Mouse (Mus musculus): ENCODE results near the gene Lingo2. TPM values are rescaled to one million over a fixed set of nuclear protein-coding genes. Genes with fewer than 3 reads are reported as not detected.

Lingo2 gene
- polyA plus RNA-seq, 1 experiment, result 0.16 TPM

DNA sequence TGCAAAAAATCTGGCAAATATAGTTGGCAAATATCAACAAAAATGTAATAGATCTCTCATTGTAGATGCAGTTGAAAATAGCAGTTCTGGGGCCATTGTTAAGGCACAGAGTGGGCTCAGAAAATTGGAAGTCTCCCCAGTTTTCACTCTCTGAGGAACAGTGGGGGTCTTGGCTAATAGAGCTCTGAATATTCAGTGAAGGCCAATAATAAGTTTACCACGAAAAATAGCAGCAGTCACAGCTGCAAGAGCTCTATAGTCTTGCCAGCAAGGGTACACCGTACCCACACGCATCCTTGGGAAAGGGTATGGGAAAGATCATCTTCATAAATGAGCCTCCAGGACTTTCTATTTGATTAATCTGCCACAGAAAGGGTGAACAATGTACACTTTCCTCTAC, 375.3 kb downstream of the Lingo2 start:
- no peak for DNase-seq (ENCODE audit: low read depth, low spot score)
- WGBS, result 75% methylated on average over 3 of the region's 3 CpGs

DNA sequence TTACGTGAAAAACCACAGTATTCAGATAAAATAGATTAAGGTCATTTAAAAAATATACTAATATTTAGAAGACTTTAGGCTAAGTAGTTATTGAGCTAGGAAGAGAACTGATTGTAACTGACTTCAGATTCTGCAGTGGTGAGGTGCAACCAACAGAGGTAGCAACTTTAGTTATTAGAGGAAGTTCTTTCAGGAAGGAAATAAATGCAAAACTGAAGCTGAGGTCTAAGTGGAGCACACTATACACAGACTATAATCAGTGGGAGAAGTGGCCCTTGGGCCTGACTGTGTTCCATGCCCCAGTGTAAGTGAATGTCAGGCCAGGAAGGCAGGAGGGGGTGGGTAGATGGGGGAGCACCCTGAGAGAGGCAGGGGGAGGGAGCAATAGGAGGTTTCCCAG, 385.0 kb downstream of the Lingo2 start:
- no peak for DNase-seq (ENCODE audit: low read depth, low spot score)
- WGBS, result 71% methylated on average over 1 of the region's 1 CpGs

DNA sequence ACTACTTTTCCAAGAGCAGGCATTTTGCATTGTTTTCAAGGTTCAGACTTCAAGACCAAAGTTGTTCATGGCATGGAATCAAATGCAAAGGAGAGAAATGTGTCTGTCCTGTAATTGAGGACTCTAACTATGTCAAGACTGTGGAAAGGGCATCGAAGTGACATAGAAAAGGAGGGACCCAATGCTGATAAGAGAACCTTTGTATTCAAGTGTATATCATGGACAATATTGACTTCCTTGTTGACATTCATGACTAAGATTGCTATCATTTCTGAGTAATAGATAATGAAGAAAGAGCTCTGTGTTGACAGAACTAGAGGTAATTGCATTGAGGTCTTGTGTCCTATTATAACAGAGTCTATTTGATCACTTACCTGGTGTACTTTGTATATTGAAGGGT, 390.6 kb downstream of the Lingo2 start:
- WGBS, result 13% methylated on average over 1 of the region's 1 CpGs
- DNase-seq (ENCODE audit: low read depth, low spot score), result no peak

DNA sequence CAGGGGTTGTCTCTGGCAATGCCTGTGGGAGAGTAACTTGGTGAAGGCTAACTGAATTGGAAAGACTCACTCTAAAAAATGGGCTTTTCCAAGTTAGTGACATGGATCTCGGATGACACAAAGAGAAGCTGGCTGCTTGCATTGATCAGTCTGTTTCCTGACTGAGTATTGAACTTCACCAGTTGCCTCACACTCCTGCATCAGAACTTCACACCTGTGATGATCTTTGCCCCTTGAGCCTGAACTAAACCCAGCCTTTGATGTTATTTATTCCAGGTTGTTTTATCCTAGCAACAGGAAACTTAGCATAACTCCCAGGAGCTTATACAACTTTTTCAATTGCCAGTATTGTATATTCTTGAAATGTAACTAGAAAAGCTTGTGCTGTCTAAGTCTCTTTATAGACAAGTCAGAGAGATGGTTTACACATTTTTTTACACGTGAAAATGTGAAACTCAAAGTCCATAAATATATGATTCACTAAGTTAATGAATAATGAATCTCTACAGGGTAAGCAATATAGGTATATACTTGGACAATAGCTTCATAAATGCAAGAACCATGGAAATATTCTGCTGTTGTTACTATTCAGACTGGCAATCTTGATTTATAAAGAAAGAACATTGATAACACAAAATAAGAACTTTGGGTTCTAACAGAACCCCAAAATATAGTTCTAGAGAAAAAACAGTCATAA, 410.7 kb downstream of the Lingo2 start:
- DNase-seq (ENCODE audit: low read depth, low spot score), result no peak
- 21% methylated on average over 2 of the region's 2 CpGs for WGBS

DNA sequence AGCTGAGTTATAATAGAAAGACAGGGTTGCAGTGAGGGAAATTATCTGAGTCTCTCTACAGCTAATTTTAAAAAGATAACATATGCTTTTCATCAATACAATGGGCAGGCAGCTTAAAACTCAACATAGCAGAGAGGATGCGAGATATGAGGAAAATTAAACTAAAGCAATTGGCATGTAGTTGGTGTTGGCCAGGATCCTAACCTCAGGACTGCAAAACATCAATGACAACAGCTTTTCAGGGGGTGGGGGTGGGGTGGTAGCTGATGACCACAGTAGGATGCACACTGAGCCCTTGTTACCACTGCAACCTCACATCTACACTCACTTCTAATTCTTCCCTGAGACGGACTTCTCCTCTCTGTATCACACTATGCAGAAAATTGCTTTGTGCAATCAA, 417.7 kb downstream of the Lingo2 start:
- 80% methylated on average over 2 of the region's 2 CpGs for WGBS
- no peak for DNase-seq (ENCODE audit: low read depth, low spot score)

DNA sequence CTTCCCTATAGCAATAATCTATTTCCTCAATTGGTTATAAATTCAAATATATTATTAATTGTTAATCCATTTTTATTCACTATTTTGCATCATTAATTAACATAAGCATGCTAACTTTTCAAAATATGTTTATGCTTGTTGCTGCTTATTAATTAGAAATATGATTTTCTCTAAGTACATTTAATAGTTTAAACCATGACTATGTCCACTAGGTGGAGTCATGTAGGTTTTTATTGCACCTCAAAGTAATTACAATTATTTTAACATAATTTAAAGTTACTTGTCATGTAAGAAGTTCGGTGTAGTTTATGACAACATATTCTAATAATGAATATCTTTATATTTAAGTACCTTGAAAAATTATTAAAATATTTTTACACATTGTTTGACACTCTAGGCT, 461.3 kb downstream of the Lingo2 start:
- 67% methylated on average over 1 of the region's 1 CpGs for WGBS
- DNase-seq (ENCODE audit: low read depth, low spot score), result no peak

DNA sequence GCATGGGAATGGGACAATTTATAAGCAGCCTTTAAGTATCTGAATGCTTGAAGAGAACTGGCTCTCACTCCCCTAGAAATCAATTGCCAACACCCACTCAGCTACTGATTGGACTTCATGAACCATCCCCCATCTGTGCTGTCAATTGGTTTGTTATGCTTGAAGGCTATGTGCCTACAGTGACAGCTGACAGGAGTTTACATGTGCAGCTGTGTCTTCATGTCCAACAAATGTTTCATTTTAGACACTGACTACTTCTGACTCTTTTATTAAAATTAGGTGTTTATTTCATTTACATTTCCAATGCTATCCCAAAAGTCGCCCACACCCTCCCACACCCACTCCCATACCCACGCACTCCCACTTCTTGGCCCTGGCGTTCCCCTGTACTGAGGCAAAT, 516.3 kb downstream of the Lingo2 start:
- 91% methylated on average over 3 of the region's 3 CpGs for WGBS
- no peak for DNase-seq (ENCODE audit: low read depth, low spot score)

DNA sequence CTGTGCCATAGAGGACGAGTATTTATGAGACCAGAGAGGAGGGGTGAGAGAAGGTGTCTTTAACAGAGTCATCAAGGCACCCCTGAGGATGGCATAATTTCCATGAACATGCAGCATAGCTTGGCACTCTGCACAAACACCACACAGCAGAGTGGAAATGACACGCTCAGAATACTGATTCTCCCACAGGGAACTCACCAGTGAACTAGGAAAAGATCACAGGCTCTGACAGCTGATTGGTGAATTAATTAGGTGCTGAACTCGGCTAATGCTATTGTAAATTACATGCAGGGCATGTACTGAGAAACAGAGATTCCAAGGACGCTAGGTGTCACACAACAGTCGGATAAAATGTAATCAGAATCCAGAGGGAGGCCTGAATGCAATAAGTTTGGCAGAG, 525.4 kb downstream of the Lingo2 start:
- 60% methylated on average over 5 of the region's 5 CpGs for WGBS
- DNase-seq (ENCODE audit: low read depth, low spot score), result no peak

DNA sequence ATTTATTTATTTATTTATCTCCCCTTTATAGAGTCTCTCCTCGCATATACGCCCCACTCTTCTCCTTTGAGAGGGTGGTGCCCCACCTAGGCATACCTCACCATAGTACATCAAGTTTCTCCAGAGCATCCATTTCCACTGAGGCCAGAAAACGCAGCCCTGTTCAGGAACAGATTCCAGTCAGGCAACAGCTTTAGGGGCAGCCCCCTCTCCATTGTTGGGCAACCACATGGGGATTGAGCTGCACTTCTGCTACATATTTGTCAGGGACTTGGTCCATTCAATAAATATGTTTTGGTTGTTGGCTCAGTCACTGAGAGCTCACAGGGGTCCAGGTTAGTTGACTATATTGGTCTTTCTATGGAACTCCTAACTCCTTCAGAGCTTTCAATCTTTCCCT, 544.2 kb downstream of the Lingo2 start:
- WGBS, result 88% methylated on average over 3 of the region's 3 CpGs
- no peak for DNase-seq (ENCODE audit: low read depth, low spot score)

DNA sequence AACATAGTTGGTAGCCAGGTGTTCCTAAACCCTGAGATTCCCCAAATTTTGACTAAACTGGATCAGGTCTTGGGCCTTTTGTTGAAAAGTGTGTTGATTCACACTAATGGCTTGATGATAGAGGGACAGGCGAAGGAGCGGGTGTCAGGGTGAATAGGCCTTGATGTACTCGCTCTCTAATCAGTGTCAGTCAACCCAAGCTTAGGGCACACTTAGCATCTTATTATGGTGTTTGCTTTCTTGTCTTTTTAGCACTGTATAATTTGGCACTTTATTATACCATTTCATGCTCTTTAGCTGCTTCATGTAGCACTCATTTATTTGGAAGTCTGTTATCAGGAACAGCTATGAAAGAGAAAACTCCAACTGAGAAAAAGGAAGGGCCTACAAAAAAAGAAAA, 582.6 kb downstream of the Lingo2 start:
- 90% methylated on average over 3 of the region's 3 CpGs for WGBS
- DNase-seq (ENCODE audit: low read depth, low spot score), result no peak

DNA sequence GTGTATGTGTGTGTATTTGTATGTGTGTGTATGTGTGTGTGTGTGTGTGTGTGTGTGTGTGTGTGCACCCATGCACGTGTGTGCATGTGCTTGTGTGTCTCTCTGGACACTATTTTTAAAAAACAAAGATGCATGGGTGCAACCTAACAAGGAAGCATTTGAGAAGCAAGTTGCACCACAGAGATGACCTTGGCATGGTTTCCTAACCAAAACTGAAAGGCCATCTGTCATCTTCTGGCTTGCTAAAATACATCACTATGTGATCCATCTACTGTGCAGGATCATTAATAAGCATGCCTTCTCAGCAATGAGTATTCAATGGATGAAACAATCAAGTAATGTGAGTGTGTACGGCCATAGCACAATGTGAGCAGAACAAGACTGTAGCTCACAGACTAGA, 597.1 kb downstream of the Lingo2 start:
- 79% methylated on average over 2 of the region's 2 CpGs for WGBS
- no peak for DNase-seq (ENCODE audit: low read depth, low spot score)

DNA sequence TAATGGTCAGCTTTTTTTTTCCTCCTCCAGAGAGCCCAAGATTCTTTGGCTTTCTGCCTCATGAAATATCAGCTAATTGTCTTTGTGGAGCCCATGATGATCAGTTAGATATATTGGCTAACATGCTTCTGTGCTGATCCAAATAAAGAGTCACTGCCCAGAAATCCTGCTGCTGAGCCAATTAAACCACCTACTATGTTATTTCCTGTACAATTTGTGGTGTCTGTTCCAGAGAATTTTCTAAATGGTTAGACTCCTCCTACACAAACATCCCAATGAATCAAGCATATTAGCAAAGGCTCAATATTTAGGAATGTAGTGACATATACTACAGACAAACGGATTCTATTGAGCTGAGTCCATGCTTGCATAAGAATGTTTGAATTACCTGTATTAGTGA, 619.8 kb downstream of the Lingo2 start:
- no peak for DNase-seq (ENCODE audit: low read depth, low spot score)
- WGBS, result 88% methylated on average over 1 of the region's 1 CpGs

DNA sequence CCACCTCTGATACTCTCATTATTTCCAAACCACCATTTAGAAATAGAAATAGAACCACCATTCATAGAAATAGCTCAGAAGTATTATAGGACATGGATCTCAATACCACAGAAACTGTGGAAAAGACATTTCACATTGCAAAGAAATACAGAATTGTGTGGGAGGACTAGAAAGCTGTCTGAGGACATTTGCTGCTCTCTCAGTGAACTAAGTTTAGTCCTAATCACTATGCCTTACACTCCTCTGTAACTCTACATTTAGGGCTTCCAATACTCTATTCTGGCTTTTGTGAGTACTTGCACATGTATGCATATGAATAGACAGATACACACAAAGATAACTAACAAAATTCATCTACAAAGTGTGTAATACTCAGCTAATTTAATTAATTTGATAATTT, 625.9 kb downstream of the Lingo2 start:
- DNase-seq (ENCODE audit: low read depth, low spot score), result no peak

DNA sequence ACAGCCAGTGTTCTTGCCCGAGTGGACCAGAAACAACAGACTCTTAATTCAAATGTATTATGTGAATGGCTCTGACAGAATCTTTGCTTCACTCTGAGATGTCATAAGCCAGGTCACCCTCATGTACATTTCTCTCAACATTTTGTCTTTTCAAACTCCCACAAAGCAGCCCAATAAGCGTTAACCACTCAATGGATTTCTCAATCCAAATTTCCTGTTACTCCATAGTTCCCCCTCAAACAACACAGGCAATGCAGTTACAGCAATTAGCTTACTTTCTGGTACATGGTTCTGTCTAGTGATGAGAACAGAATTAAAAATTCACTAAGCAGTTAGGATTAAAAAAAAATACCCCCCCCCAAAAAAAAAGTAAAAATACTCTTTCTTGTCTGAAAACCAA, 638.5 kb downstream of the Lingo2 start:
- DNase-seq (ENCODE audit: low read depth, low spot score), result no peak
- WGBS, result 73% methylated on average over 2 of the region's 2 CpGs

DNA sequence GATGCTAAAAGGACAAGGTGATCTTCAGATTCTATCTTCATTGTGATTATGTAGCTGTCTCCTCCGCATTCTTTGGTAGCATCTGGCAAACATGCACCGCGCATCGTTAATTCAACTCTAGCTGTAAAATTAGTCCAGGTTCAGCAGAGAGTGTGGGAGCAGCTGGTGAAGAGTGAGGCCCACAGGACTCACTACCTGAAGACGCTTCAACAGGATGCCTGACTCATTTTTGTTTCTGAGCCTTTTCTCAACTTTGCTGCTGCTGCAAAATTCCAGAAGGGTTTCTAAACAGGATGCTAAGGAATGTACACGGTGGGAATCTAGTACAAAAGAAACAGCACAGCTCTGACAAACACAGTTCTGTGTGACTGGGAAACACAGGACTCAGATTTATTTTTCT, 640.1 kb downstream of the Lingo2 start:
- no peak for DNase-seq (ENCODE audit: low read depth, low spot score)
- 72% methylated on average over 6 of the region's 6 CpGs for WGBS

DNA sequence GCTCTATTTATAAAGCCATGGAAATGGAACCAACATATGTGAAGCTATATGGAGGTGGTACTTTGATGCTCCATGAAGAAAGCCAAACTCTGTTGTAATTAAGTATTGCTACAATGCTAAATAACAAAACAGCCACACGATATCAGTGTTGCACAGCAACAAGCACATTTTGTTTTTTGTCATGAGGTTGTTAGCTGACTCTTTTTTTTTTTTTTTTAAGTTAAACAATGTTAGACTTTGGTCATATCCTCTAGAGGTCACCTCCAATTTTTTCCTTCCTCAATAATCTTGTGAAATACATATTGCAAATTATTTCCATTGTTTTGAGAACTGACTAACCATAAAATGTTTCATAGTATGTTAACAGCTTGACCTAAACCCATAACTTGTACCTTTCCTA, 646.3 kb downstream of the Lingo2 start:
- 77% methylated on average over 1 of the region's 1 CpGs for WGBS
- DNase-seq (ENCODE audit: low read depth, low spot score), result no peak

DNA sequence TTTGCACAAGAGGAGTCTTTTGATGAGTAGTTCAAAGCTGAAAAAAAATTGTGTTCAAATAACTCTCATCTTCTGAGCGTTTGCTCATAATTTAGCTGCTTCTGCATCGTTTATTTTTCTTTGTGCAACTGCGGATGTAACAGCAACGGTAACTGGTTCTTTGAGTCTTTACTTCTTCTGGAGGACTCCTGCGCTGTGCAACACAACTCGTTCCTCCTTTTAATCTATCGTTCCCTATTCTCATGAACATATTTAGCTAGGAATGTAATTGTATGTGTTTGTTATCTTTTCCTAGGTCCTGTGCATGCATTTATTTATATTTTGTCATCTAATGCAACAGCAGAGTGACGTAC, 661.9 kb downstream of the Lingo2 start:
- 56% methylated on average over 8 of the region's 8 CpGs for WGBS

DNA sequence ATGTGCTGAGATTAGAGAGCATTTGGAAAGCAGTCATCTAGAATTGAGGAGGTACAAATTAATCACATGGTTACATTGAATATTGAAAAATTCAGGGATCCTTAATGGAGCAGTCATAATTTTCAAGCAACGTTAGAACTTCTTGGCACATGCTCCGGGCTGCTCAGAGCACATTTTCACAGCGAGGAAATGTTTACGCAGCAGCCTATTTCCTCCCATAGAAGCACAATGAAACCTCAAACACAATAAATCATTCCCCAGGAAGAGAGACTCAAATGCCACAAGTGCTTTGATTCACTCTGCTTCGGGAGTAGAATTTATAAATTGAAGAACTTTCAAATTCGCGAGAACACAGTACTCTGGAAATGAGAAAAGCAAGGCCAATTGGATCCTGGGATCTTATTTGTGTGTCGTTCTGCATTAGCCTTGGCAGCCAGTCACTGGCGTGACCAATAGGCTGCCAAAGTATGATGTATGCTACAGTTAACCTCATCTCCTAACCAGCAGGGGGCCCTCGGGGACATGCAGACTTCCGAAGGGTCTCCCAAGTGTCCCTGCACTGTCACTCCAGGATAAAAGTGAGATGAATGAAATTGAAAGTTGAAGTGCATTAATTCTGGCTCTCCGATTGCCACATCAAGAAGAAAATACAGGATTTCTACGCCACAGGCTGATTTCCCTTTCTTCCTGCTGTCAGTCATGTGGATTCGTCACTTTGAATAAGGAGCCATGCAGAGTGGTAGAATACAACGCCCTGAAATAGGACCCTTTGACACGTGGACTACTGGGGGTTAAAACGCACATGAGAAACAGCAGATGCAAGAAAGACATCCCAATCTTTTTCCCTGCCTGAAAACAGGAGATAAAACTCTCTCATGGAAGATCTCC, 662.5 kb downstream of the Lingo2 start:
- 12% methylated on average over 17 of the region's 17 CpGs for WGBS
- DNase-seq (ENCODE audit: low read depth, low spot score), result peak; percentile 10

More for the DNA sequence above, 661.9 kb downstream of the Lingo2 start:
- DNase-seq (ENCODE audit: low read depth, low spot score), result no peak

DNA sequence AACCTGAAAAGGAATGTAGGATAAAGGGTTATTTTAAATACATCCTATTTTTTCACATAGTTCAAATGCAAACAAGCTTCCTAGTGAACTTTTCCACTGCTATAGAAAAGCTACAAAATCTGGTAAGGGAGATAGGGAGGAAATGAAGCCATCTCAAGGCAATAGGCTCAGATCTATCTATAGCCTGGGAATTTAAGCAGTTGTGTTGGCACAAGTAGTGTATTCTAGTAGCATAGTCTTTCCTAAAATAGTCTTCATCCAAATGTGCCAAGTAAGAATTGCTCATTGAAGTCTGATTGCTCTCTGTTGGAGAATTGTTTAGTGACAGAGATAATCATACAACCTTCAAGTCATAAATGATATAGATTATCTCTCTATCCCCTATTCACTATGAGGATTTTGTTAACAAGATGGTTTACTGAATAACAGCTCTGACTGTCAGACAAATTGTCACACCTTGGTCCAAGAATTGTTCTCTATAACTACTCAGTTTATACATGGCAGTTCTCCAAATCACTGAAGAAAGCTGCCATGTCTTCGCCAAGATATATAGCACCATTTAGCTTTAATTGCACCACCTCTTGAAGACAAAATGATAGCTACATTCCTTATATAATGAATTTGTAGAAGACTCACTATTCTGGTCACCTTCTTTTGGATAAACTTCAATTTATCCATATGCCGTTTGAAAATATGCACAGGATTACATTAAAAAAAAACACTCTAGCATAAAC, 688.9 kb downstream of the Lingo2 start:
- WGBS, result 59% methylated on average over 2 of the region's 2 CpGs
- DNase-seq (ENCODE audit: low read depth, low spot score), result no peak

DNA sequence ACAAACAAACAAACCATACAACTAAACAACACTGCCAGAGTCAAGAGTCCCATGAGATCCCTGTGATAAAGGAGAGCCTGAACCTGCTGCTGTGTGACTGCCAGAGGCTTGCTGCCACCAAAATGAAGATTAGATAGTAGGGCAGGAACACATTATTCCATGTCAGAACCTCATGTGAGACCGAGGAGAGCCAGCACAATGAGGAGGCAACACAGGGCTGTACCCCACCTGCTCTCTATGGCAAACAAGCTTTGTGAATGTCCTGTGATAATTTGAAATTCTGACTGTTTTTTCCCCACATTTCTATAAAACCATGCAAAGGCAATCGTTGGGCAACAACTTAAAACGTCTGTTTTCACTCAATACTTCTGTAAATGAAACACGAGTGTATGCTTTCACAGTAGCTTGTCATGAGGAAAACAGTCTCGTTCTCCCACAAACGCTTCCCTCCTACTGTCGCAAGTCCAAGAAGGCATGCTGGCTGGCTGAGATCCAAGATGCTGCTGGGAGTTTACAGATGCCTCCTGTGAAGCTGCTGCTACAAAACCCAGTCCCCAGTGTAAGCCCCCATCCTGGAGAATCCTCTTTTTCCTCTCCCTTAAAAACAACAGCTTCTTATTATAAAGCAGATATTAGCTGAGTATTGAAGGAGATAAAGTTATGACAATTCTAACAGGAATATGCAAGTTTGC, 765.2 kb downstream of the Lingo2 start:
- DNase-seq (ENCODE audit: low read depth, low spot score), result no peak
- WGBS, result 18% methylated on average over 7 of the region's 7 CpGs
